Mouse (Mus musculus) lung, adult 2 months (tissue): ENCODE measurements around the gene Rrp1.

ENCODE experiments used
- CTCF ChIP-seq: fragments of 200-500 bp; IDR thresholded peaks from 2 replicates; pipeline ENCODE4 v1.5.1; 2011; ENCODE audit warnings: mild to moderate bottlenecking, low read length, control low read depth; ENCODE audit not compliant: insufficient read depth
- POLR2A ChIP-seq: fragments of 200-500 bp; IDR thresholded peaks from 2 replicates; pipeline ENCODE4 v1.6.1; 2011; ENCODE audit warnings: low read depth, mild to moderate bottlenecking, control low read depth, low read length, borderline replicate concordance; ENCODE audit errors: extremely low read depth

DNA sequence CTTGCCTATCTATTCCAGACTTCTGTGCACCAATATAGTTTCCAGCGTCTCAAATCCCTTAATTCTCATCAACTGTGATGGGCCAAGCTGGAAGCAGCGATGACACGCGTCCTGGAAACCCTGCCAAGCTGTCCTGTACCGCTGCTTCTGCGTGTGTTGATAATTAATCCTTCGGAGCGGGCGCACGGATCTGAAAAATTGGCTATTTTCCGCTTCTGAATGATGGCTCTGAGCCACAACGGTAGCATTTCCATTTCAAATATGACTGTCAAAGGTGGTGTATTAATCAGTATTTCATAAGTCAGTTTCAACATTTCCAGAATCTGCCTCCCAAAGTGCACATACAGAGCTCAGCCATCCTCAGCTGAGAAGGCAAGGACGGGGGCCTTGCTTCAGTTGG lies 43.9 kb upstream of the Rrp1 start:
- TF ChIP-seq POLR2A = no peak
- no peak for TF ChIP-seq CTCF
